18 mouse cellular contexts compared by ENCODE assay signal in genomic region chrX:12392145-12392825, GRCm38 (mm10).
DNase-seq lines count a peak whose midpoint lies in the region; ATAC-seq and TF ChIP-seq lines count a peak whose summit lies in the region.
"Had no signal": no experiment of that assay in that cellular context is flagged by ENCODE, and none has a peak within 500 bp of the region (broad histone marks: within the 10 kb centered on the region; RNA-seq: fewer than 3 reads in every experiment).

No protein-coding gene starts in this region.

- no peak overlapping the region for H3K9ac ChIP-seq in hindbrain, embryonic 13.5 days
- no peak overlapping the region for H3K9ac ChIP-seq in forebrain, embryonic 16.5 days (replicated peaks; ENCODE audit: low read depth, low read length)
- no peak overlapping the region for H3K9ac ChIP-seq in hindbrain, postnatal 0 days (replicated peaks; ENCODE audit: low read length)
- H3K9ac ChIP-seq in midbrain, postnatal 0 days (replicated peaks; ENCODE audit: low read length, poor library complexity, severe bottlenecking), result no peak overlapping the region
- H3K9ac ChIP-seq: embryonic facial prominence, embryonic 15.5 days had no signal

- H3K27me3 ChIP-seq in hindbrain, embryonic 13.5 days, result no peaks in the 10 kb centered on the region
- peaks cover 4% of the 10 kb centered on the region for H3K27me3 ChIP-seq in hindbrain, embryonic 10.5 days (ENCODE audit: insufficient read depth, poor library complexity, severe bottlenecking)
- H3K27me3 ChIP-seq in forebrain, embryonic 16.5 days (replicated peaks; ENCODE audit: control insufficient read depth, insufficient read depth, low read length), result no peaks in the 10 kb centered on the region
- no peaks in the 10 kb centered on the region for H3K27me3 ChIP-seq in hindbrain, postnatal 0 days (ENCODE audit: insufficient read depth, low read length)
- H3K27me3 ChIP-seq in midbrain, postnatal 0 days (ENCODE audit: insufficient read depth, low read length), result no peaks in the 10 kb centered on the region
- H3K27me3 ChIP-seq: embryonic facial prominence, embryonic 15.5 days had no signal

- TF ChIP-seq CTCF in hindbrain, postnatal 0 days (IDR thresholded peaks at IDR 0.05; ENCODE audit: low read depth), result no peak
- no peak for TF ChIP-seq CTCF in midbrain, postnatal 0 days (IDR thresholded peaks at IDR 0.05)

- H3K4me2 ChIP-seq in hindbrain, embryonic 13.5 days, result no peak overlapping the region
- H3K4me2 ChIP-seq in forebrain, embryonic 16.5 days (ENCODE audit: low read length), result no peak overlapping the region
- H3K4me2 ChIP-seq in hindbrain, postnatal 0 days (ENCODE audit: low read depth, low read length), result no peak overlapping the region
- H3K4me2 ChIP-seq in midbrain, postnatal 0 days (ENCODE audit: low read depth, low read length, poor library complexity, severe bottlenecking), result no peak overlapping the region
- H3K4me2 ChIP-seq: embryonic facial prominence, embryonic 15.5 days had no signal

- ATAC-seq in hindbrain, embryonic 13.5 days (ENCODE audit: low FRiP score), result no peak; the same call in 1 of the 2 replicates
- peak; percentile 90 for ATAC-seq in forebrain, embryonic 16.5 days
- peak; percentile 55; the same call in 1 of the 2 replicates for ATAC-seq in hindbrain, postnatal 0 days
- no peak for ATAC-seq in midbrain, postnatal 0 days (ENCODE audit: low FRiP score)
- ATAC-seq in CD4-positive, CD25-positive, alpha-beta regulatory T cell, adult 4 months, result no peak

- H3K4me1 ChIP-seq in hindbrain, embryonic 13.5 days (replicated peaks), result no peaks in the 10 kb centered on the region
- 0 out of 2 replicates have a peak, but pooled peaks cover 6% of the 10 kb centered on the region for H3K4me1 ChIP-seq in hindbrain, embryonic 10.5 days (replicated peaks)
- H3K4me1 ChIP-seq in forebrain, embryonic 16.5 days (replicated peaks; ENCODE audit: control insufficient read depth, insufficient read depth, low read length), result no peaks in the 10 kb centered on the region
- no peaks in the 10 kb centered on the region for H3K4me1 ChIP-seq in hindbrain, postnatal 0 days (ENCODE audit: insufficient read depth, low read length)
- H3K4me1 ChIP-seq in midbrain, postnatal 0 days (ENCODE audit: insufficient read depth, low read length), result peaks cover 2% of the 10 kb centered on the region; the same call in 1 of the 2 replicates
- H3K4me1 ChIP-seq: embryonic facial prominence, embryonic 15.5 days had no signal

- no peaks in the 10 kb centered on the region for H3K9me3 ChIP-seq in hindbrain, embryonic 13.5 days
- no peaks in the 10 kb centered on the region for H3K9me3 ChIP-seq in hindbrain, embryonic 10.5 days
- no peaks in the 10 kb centered on the region for H3K9me3 ChIP-seq in forebrain, embryonic 16.5 days (ENCODE audit: control insufficient read depth, low read length)
- no peaks in the 10 kb centered on the region for H3K9me3 ChIP-seq in hindbrain, postnatal 0 days (ENCODE audit: low read length)
- H3K9me3 ChIP-seq in midbrain, postnatal 0 days (ENCODE audit: low read length), result no peaks in the 10 kb centered on the region
- H3K9me3 ChIP-seq: embryonic facial prominence, embryonic 15.5 days; G1E had no signal

- no peak overlapping the region for H3K4me3 ChIP-seq in hindbrain, embryonic 13.5 days
- no peak overlapping the region for H3K4me3 ChIP-seq in hindbrain, embryonic 10.5 days
- no peak overlapping the region for H3K4me3 ChIP-seq in forebrain, embryonic 16.5 days (replicated peaks; ENCODE audit: low read length)
- no peak overlapping the region for H3K4me3 ChIP-seq in hindbrain, postnatal 0 days (ENCODE audit: low read length)
- no peak overlapping the region for H3K4me3 ChIP-seq in midbrain, postnatal 0 days (ENCODE audit: low read depth, low read length)
- H3K4me3 ChIP-seq: embryonic facial prominence, embryonic 15.5 days had no signal

- no peak for DNase-seq in hindbrain, embryonic 10.5 days (ENCODE audit: low spot score)
- peak; percentile 42 for DNase-seq in hindbrain, postnatal 0 days (ENCODE audit: low spot score)
- peak; percentile 27 for DNase-seq in midbrain, postnatal 0 days (ENCODE audit: low spot score)
- DNase-seq in thymus, postnatal 25 days, result no peak
- DNase-seq: cerebellum, adult 11-12 months; cerebellum, postnatal 25 days; kidney, adult 18-20 months; kidney, postnatal 25 days; liver; lung, adult 2 months; lung, postnatal 36 days; right cerebral cortex, postnatal 14 days; thymus, postnatal 36 days had no signal

- 71% methylated on average over 7 of the region's 7 CpGs for WGBS in hindbrain, embryonic 13.5 days
- WGBS in hindbrain, embryonic 10.5 days, result 79% methylated on average over 7 of the region's 7 CpGs
- WGBS in forebrain, embryonic 16.5 days, result 45% methylated on average over 7 of the region's 7 CpGs
- 63% methylated on average over 7 of the region's 7 CpGs for WGBS in hindbrain, postnatal 0 days
- WGBS in midbrain, postnatal 0 days, result 54% methylated on average over 7 of the region's 7 CpGs

- no peaks in the 10 kb centered on the region for H3K36me3 ChIP-seq in hindbrain, embryonic 13.5 days
- no peaks in the 10 kb centered on the region for H3K36me3 ChIP-seq in hindbrain, embryonic 10.5 days
- no peaks in the 10 kb centered on the region for H3K36me3 ChIP-seq in forebrain, embryonic 16.5 days (ENCODE audit: control insufficient read depth, insufficient read depth)
- no peaks in the 10 kb centered on the region for H3K36me3 ChIP-seq in hindbrain, postnatal 0 days (ENCODE audit: insufficient read depth, low read length)
- H3K36me3 ChIP-seq in midbrain, postnatal 0 days (ENCODE audit: insufficient read depth, low read length), result no peaks in the 10 kb centered on the region
- H3K36me3 ChIP-seq: embryonic facial prominence, embryonic 15.5 days; G1E had no signal

- peak overlapping the region; percentile 18; the same call in 1 of the 2 replicates for H3K27ac ChIP-seq in hindbrain, embryonic 13.5 days
- H3K27ac ChIP-seq in hindbrain, embryonic 10.5 days, result no peak overlapping the region
- no peak overlapping the region for H3K27ac ChIP-seq in forebrain, embryonic 16.5 days (ENCODE audit: low read length)
- H3K27ac ChIP-seq in hindbrain, postnatal 0 days, result no peak overlapping the region
- H3K27ac ChIP-seq in midbrain, postnatal 0 days (ENCODE audit: low read depth, low read length), result 0 out of 2 replicates have a peak overlapping the region, but pooled peaks have one; percentile 34
- H3K27ac ChIP-seq: embryonic facial prominence, embryonic 15.5 days had no signal

Comparison
In these comparisons a context has a peak if more than half of its experiments do, and no peak if none do; other contexts are left out.
1. ATAC-seq: peak in forebrain, embryonic 16.5 days (single experiment) and hindbrain, postnatal 0 days (single experiment); none in hindbrain, embryonic 13.5 days (single experiment), midbrain, postnatal 0 days (single experiment) and CD4-positive, CD25-positive, alpha-beta regulatory T cell, adult 4 months (single experiment).
2. H3K27ac ChIP-seq: peak in hindbrain, embryonic 13.5 days (single experiment) and midbrain, postnatal 0 days (single experiment); none in hindbrain, embryonic 10.5 days (single experiment), forebrain, embryonic 16.5 days (single experiment) and hindbrain, postnatal 0 days (single experiment).
3. DNase-seq: peak in hindbrain, postnatal 0 days (single experiment) and midbrain, postnatal 0 days (single experiment); none in hindbrain, embryonic 10.5 days (single experiment) and thymus, postnatal 25 days (single experiment).